Mouse (Mus musculus): Measurements from ENCODE around the gene Gm12185. TPM values are rescaled to one million over a fixed set of nuclear protein-coding genes. Genes with fewer than 3 reads are reported as not detected.
"Not testable (repeated sequence)": the region's sequence is repeated elsewhere in the genome, so short reads cannot be mapped to it uniquely, and the experiment has no call there.

Gene Gm12185
- polyA plus RNA-seq (2012; rRNA removed): 0.05 and 0.10 TPM in 2 replicates

DNA sequence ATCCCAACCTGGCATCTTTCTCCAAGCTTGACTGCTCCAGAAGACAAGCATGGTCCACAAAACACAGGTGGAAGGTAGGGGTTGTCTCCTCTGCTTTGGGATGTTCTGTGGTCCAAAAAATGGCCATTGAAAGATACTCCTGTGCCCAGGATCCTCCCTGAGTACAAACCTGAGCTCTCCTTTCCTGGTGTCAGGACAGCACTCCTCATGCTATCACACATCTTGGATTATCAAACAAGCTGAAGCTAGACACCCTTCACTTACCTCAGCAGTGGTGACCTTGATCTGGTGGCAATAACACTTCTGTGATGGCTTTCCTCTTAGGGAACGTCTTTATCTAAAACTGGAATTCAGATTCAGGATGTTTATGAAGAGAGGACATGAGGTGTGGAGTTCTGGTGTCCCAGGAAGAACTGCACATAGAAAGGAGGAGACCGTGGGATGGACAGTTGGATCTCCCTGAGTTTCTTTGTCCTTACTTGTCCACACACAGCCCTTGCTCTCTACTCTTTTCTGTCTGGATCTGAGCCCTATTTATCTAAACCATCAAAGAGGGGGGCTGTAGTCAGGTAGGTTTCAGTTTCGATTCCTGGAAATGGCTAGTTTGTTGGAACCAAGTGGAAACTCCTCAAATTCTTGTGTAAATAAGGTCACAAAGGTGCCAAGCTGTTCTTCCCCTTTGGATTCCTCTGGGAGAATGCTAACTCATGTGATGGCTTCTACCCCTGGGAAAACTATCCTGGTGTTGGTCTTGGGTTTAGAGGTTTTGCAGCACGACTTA lies at the start of gene Gm12185:
Gm12185 (minus strand) TSS at position 487 of the 781 bp plus-strand sequence.
- H3K4me1 ChIP-seq (ENCODE audit: control insufficient read depth, insufficient read depth, low read length); H3K4me3 ChIP-seq (replicated peaks; ENCODE audit: insufficient read depth, low read depth, low read length); DNase-seq; H3K27me3 ChIP-seq (ENCODE audit: control insufficient read depth, insufficient read depth, low read length); H3K27ac ChIP-seq (ENCODE audit: insufficient read depth, low read length): not testable (repeated sequence)
- WGBS: 66% methylated on average over 4 of the region's 4 CpGs

- H3K27me3 ChIP-seq (ENCODE audit: control insufficient read depth, insufficient read depth, low read length); H3K27ac ChIP-seq (ENCODE audit: insufficient read depth, low read length); DNase-seq; H3K4me3 ChIP-seq (replicated peaks; ENCODE audit: insufficient read depth, low read depth, low read length); H3K4me1 ChIP-seq (ENCODE audit: control insufficient read depth, insufficient read depth, low read length): not testable (repeated sequence)
Observed at GRCm38 (mm10) chr11:49012074-49012473, 20.0 kb upstream of the Gm12185 start.

- DNase-seq; H3K4me3 ChIP-seq (replicated peaks; ENCODE audit: insufficient read depth, low read depth, low read length); H3K4me1 ChIP-seq (ENCODE audit: control insufficient read depth, insufficient read depth, low read length); H3K27ac ChIP-seq (ENCODE audit: insufficient read depth, low read length); H3K27me3 ChIP-seq (ENCODE audit: control insufficient read depth, insufficient read depth, low read length): not testable (repeated sequence)
- WGBS: 7% methylated on average over 1 of the region's 1 CpGs
Observed at GRCm38 (mm10) chr11:49006785-49007184, 14.8 kb upstream of the Gm12185 start.

DNA sequence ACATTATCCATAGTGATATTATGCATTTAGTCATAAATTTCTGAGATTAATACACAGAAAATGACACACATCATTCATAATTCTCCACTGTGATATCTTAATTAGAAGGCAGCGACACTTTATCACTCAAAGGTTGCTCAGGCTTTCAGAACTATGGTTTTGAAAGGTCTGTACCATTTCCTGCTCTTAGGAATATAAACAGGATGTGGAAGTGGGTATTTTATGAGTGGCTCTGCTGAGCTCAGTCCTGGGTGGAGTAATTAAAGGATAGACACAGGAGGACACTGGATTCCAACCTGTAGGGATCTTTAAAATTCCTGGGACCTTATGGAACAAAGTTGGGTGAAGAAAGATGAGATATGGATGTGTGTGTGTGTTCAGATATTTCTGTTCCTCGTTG lies 14.3 kb upstream of the Gm12185 start:
- H3K27ac ChIP-seq (ENCODE audit: insufficient read depth, low read length); H3K4me3 ChIP-seq (replicated peaks; ENCODE audit: insufficient read depth, low read depth, low read length); H3K4me1 ChIP-seq (ENCODE audit: control insufficient read depth, insufficient read depth, low read length); DNase-seq; H3K27me3 ChIP-seq (ENCODE audit: control insufficient read depth, insufficient read depth, low read length): not testable (repeated sequence)
- WGBS: 71% methylated on average over 2 of the region's 2 CpGs

- not testable (repeated sequence) for H3K4me1 ChIP-seq (ENCODE audit: control insufficient read depth, insufficient read depth, low read length); H3K27ac ChIP-seq (ENCODE audit: insufficient read depth, low read length); H3K27me3 ChIP-seq (ENCODE audit: control insufficient read depth, insufficient read depth, low read length); H3K4me3 ChIP-seq (replicated peaks; ENCODE audit: insufficient read depth, low read depth, low read length); DNase-seq
- 69% methylated on average over 1 of the region's 1 CpGs for WGBS
Observed at GRCm38 (mm10) chr11:49000411-49000810, 8.4 kb upstream of the Gm12185 start.

DNA sequence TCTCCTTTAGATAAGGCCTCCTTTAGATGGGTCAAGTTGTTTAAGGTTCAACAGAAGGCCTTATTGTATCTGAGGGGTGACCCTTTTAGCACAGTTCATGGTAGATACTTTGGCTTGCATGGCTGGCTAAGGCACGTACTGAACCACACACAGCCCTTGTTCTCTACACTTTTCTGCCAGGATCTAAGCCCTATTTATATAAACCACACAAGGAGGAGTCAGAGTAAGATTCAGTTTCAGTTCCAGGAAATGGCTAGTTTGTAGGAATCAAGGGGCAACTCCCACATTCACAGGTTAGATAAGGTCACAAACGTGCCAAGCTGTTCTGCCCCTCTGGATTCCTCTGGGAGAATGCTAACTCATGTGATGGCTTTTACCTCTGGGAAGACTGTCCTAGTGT lies 2.0 kb upstream of the Gm12185 start, which contains the start of gene Tgtp1:
Tgtp1 (minus strand) TSS at position 155 of the 400 bp plus-strand sequence.
- 79% methylated on average over 2 of the region's 2 CpGs for WGBS
- H3K4me1 ChIP-seq (ENCODE audit: control insufficient read depth, insufficient read depth, low read length); H3K27me3 ChIP-seq (ENCODE audit: control insufficient read depth, insufficient read depth, low read length); H3K4me3 ChIP-seq (replicated peaks; ENCODE audit: insufficient read depth, low read depth, low read length); DNase-seq; H3K27ac ChIP-seq (ENCODE audit: insufficient read depth, low read length): not testable (repeated sequence)

DNA sequence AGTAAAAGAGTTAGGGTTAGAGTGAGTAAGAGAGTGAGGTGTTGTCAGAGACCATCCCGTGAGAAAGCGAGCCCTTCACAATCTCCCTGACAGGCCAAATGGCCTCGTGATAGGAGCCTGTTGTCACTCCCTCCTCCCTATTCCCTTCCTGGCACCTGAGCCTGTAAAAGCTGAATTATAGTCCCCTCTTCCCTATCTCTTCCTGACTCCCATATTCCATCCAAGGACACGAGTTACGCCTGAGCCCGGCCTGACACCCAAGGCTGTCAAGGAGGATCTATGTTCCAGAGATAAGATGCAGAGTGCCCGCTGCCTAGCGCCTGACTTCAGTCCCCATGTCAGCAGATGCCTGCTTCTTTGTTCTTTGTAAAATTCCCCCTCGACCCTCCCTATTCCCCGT lies 1.3 kb upstream of the Gm12185 start:
- H3K4me1 ChIP-seq (ENCODE audit: control insufficient read depth, insufficient read depth, low read length); H3K4me3 ChIP-seq (replicated peaks; ENCODE audit: insufficient read depth, low read depth, low read length); H3K27ac ChIP-seq (ENCODE audit: insufficient read depth, low read length); DNase-seq; H3K27me3 ChIP-seq (ENCODE audit: control insufficient read depth, insufficient read depth, low read length): not testable (repeated sequence)
- WGBS: 75% methylated on average over 10 of the region's 10 CpGs

GRCm38 (mm10) chr11:48989981-48990380 lies 2.0 kb downstream of the Gm12185 start:
- not testable (repeated sequence) for DNase-seq; H3K27me3 ChIP-seq (ENCODE audit: control insufficient read depth, insufficient read depth, low read length); H3K27ac ChIP-seq (ENCODE audit: insufficient read depth, low read length); H3K4me1 ChIP-seq (ENCODE audit: control insufficient read depth, insufficient read depth, low read length); H3K4me3 ChIP-seq (replicated peaks; ENCODE audit: insufficient read depth, low read depth, low read length)
- 84% methylated on average over 2 of the region's 2 CpGs for WGBS

- not testable (repeated sequence) for H3K27me3 ChIP-seq (ENCODE audit: control insufficient read depth, insufficient read depth, low read length); H3K4me3 ChIP-seq (replicated peaks; ENCODE audit: insufficient read depth, low read depth, low read length); H3K27ac ChIP-seq (ENCODE audit: insufficient read depth, low read length); H3K4me1 ChIP-seq (ENCODE audit: control insufficient read depth, insufficient read depth, low read length); DNase-seq
- 86% methylated on average over 2 of the region's 3 CpGs for WGBS
Observed at GRCm38 (mm10) chr11:48988219-48988618, 3.8 kb downstream of the Gm12185 start.

DNA sequence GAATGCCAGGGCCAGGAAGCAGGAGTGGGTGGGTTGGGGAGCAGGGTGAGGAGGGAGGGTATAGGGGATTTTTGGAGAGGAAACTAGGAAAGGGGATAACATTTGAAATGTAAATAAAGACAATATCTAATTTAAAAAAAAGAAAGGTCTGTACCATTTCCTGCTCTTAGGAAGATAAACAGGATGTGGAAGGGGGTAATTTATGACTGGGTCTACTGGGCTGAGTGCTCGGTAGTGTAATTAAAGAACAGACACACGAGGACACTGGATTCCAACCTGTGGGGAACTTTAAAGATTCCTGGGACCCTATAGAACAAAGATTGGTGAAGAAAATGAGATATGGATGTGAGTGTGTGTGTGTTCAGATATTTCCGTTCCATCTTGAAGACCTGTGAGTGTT lies 9.2 kb downstream of the Gm12185 start:
- not testable (repeated sequence) for H3K4me1 ChIP-seq (ENCODE audit: control insufficient read depth, insufficient read depth, low read length); H3K4me3 ChIP-seq (replicated peaks; ENCODE audit: insufficient read depth, low read depth, low read length); H3K27me3 ChIP-seq (ENCODE audit: control insufficient read depth, insufficient read depth, low read length); DNase-seq; H3K27ac ChIP-seq (ENCODE audit: insufficient read depth, low read length)
- WGBS: no CpG with 5 or more reads among the region's 3 CpGs

GRCm38 (mm10) chr11:48980052-48980451 lies 12.0 kb downstream of the Gm12185 start:
- not testable (repeated sequence) for H3K4me1 ChIP-seq (ENCODE audit: control insufficient read depth, insufficient read depth, low read length); H3K4me3 ChIP-seq (replicated peaks; ENCODE audit: insufficient read depth, low read depth, low read length); H3K27me3 ChIP-seq (ENCODE audit: control insufficient read depth, insufficient read depth, low read length); DNase-seq; H3K27ac ChIP-seq (ENCODE audit: insufficient read depth, low read length)
- no CpG with 5 or more reads among the region's 5 CpGs for WGBS

DNA sequence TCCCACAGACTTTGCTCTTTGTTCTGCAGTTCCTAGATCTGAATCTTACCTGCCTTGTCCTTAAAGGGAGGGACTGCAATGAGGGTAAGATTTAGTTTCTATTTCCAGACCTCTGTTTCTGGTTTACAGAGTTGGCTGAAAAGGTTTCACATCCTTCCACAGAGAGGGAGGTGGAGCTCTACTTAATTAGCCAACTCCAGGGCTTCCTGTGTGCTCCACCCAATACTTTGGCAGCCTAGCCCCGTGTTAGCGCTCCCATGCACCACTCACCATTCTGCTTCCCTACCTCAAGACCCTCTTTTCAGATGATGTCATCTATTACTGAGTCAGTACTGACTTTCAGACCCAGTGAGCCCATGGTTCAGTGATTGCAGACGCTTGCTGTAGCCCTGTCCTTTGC lies 12.8 kb downstream of the Gm12185 start, which contains the start of gene 9930111J21Rik1:
9930111J21Rik1 (minus strand) TSS at position 148 of the 400 bp plus-strand sequence.
- not testable (repeated sequence) for DNase-seq; H3K4me1 ChIP-seq (ENCODE audit: control insufficient read depth, insufficient read depth, low read length); H3K27me3 ChIP-seq (ENCODE audit: control insufficient read depth, insufficient read depth, low read length); H3K4me3 ChIP-seq (replicated peaks; ENCODE audit: insufficient read depth, low read depth, low read length); H3K27ac ChIP-seq (ENCODE audit: insufficient read depth, low read length)
- no CpG with 5 or more reads among the region's 3 CpGs for WGBS

Measured in cerebellum, adult 2 months (tissue).